Mouse (Mus musculus) E14TG2a.4 (cell line): ENCODE results near the gene Scn4a.
A peak's percentile ranks its signal among the peaks of the same experiment; 100 is the strongest.

Source experiments
- CTCF ChIP-seq: conservative IDR thresholded peaks from 2 replicates; pipeline ENCODE4 v1.5.1; 2014; ENCODE audit warnings: low read length
- NANOG ChIP-seq: IDR thresholded peaks from 2 replicates; pipeline ENCODE4 v1.6.1; 2014; ENCODE audit warnings: borderline replicate concordance, low read length, mixed read lengths
- POU5F1 ChIP-seq: IDR thresholded peaks from 2 replicates; pipeline ENCODE4 v1.6.1; 2014; ENCODE audit warnings: low read length, borderline replicate concordance

GRCm38 (mm10) chr11:106329682-106330081, 23.4 kb downstream of the Scn4a start:
- TF ChIP-seq CTCF (peak; percentile 26), POU5F1 (no peak), NANOG (no peak)
